Mouse (Mus musculus) limb, embryonic 14.5 days (tissue): ENCODE measurements at regions not wholly inside any gene's neighbourhood (a gene's known extent, or its start where the extent isn't known, plus 50 kb on each side); places are given as distances from the start of the nearest gene placed in this dataset.

Source experiments
- ATAC-seq: fragments of 200-750 bp; cut with Nextera tagmentation; 2 replicates; pipeline ENCODE4 v1.8.0; 2017; ENCODE audit warnings: low read depth, moderate number of reproducible peaks, moderate TSS enrichment; ENCODE audit not compliant: low FRiP score
- DNase-seq: peaks from one replicate; pipeline ENCODE4 v3.0.0-alpha.2; 2015; ENCODE audit warnings: low spot score
- H3K27ac ChIP-seq: fragments of 300-500 bp; sonication (generic); replicated peaks from 2 replicates; pipeline ENCODE4 v1.5.1; 2014; ENCODE audit warnings: low read depth, mild to moderate bottlenecking, low read length, moderate library complexity, mixed read lengths
- H3K27me3 ChIP-seq: fragments of 300-500 bp; sonication (generic); 2 replicates; pipeline ENCODE4 v1.6.1; 2014; ENCODE audit warnings: low read length, mixed read lengths; ENCODE audit not compliant: control insufficient read depth, insufficient read depth
- H3K36me3 ChIP-seq: fragments of 300-500 bp; sonication (generic); 2 replicates; pipeline ENCODE4 v1.6.1; 2014; ENCODE audit warnings: mild to moderate bottlenecking, low read length, moderate library complexity, mixed read lengths; ENCODE audit not compliant: control insufficient read depth, insufficient read depth
- H3K4me1 ChIP-seq: fragments of 300-500 bp; sonication (generic); 2 replicates; pipeline ENCODE4 v1.6.1; 2014; ENCODE audit warnings: antibody characterized with exemption, low read length, mixed read lengths; ENCODE audit not compliant: control insufficient read depth, insufficient read depth
- H3K4me2 ChIP-seq: fragments of 300-500 bp; sonication (generic); replicated peaks from 2 replicates; pipeline ENCODE4 v1.6.1; 2014; ENCODE audit warnings: low read depth, mild to moderate bottlenecking, low read length, moderate library complexity; ENCODE audit not compliant: severe bottlenecking
- H3K4me3 ChIP-seq: fragments of 300-500 bp; sonication (generic); replicated peaks from 2 replicates; pipeline ENCODE4 v1.5.1; 2014; ENCODE audit warnings: low read length
- H3K9ac ChIP-seq: fragments of 300-500 bp; sonication (generic); 2 replicates; pipeline ENCODE4 v1.6.1; 2014; ENCODE audit warnings: mild to moderate bottlenecking, low read depth, low read length, moderate library complexity; ENCODE audit not compliant: severe bottlenecking
- H3K9me3 ChIP-seq: fragments of 300-500 bp; sonication (generic); 2 replicates; pipeline ENCODE4 v1.6.1; 2016; ENCODE audit warnings: low read length; ENCODE audit not compliant: control insufficient read depth
- POLR2A ChIP-seq: fragments of 200-500 bp; IDR thresholded peaks from 2 replicates; pipeline ENCODE4 v1.8.0; 2012; ENCODE audit warnings: inconsistent platforms, mild to moderate bottlenecking, moderate library complexity, borderline replicate concordance; ENCODE audit not compliant: insufficient read depth, insufficient read length; ENCODE audit errors: extremely low read depth
- WGBS: fragments of 180-500 bp; shearing (Covaris S2); extraction: QIAGEN DNeasy Blood & Tissue Kit; methylation state at CpG from one replicate; pipeline ENCODE4 v1.1.7; 2014; 5-methylcytosine and 5-hydroxymethylcytosine counted together

DNA sequence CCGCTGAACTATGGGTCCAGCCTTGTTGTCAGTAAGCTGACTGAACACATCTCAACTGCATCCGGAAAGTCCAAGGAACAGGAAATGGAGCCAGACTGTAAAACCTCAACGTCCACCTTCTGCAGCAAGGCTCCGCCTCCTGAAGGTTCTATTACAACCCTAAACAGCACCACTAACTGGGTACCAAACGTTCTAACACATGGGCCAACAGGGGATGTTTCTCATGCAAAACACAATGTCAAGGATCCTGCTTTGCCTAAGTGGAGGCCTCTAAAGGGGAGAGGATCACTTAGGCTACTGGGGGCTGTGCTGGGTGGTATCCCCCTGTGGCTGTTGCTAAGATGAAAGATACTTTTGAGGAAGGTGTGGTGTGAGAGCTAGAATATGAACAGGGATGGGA is 51.0 kb upstream of the Stt3b start:
- Histone ChIP-seq H3K27ac (no peak overlapping the region), H3K9me3 (0 out of 2 replicates have a peak, but pooled peaks cover 4% of the 10 kb centered on the region), H3K27me3 (no peaks in the 10 kb centered on the region), H3K4me3 (no peak overlapping the region), H3K4me2 (no peak overlapping the region), H3K36me3 (no peaks in the 10 kb centered on the region), H3K9ac (no peak overlapping the region), H3K4me1 (0 out of 2 replicates have a peak, but pooled peaks cover 3% of the 10 kb centered on the region)
- ATAC-seq, result no peak
- WGBS, result 51% methylated on average over 5 of the region's 5 CpGs
- TF ChIP-seq POLR2A, result no peak
- no peak for DNase-seq

DNA sequence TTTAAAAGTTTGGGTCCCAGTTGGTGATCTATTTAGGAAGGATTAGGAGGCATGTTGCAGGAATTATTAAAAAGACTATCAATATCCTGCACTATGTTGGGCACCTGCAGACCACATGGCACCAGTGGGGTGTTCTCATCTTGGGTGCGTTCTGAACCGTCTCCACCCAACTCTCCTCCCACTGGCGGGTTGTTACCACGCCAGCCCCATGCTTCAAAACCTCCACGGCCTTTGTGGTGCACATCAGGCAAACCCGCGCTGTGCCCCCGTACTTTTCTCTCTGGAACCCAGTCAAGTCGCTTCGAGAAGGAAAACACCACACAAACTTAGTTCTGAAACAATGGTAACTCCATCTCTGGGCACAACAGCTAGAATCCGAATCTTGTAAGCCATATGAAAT is 51.7 kb upstream of the Stt3b start:
- 93% methylated on average over 11 of the region's 11 CpGs for WGBS
- ATAC-seq, result no peak
- no peaks in the 10 kb centered on the region for H3K36me3 ChIP-seq

DNA sequence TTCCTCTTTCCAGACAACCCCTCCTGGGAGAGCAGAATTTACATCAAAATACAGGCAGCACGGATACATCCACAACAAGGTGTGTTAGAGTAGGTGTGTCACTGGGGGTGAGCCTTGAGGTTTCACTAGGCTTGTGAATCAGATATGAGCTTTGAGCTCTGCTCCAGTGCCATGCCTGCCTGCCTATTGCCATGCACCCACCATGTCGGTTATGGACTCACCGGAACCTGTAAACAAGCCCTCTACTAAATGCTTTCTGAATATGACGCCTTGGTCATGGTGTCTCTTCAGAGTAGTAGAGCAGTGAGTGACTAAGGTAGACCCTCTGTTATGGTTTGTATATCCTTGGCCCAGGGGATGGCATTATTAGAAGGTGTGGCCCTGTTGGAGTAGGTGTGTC is 52.3 kb upstream of the Stt3b start:
- 0 out of 2 replicates have a peak, but pooled peaks cover 4% of the 10 kb centered on the region for H3K9me3 ChIP-seq
- ATAC-seq (no peak), DNase-seq (no peak)
- no peaks in the 10 kb centered on the region for H3K36me3 ChIP-seq
- H3K27ac ChIP-seq, result no peak overlapping the region
- no peak overlapping the region for H3K4me3 ChIP-seq
- H3K4me1 ChIP-seq, result no peaks in the 10 kb centered on the region
- no peak overlapping the region for H3K4me2 ChIP-seq
- H3K27me3 ChIP-seq, result no peaks in the 10 kb centered on the region
- 87% methylated on average over 4 of the region's 4 CpGs for WGBS
- no peak for TF ChIP-seq POLR2A
- H3K9ac ChIP-seq, result no peak overlapping the region

More for the DNA sequence above, 51.7 kb upstream of the Stt3b start:
- no peak overlapping the region for H3K4me2 ChIP-seq
- H3K4me1 ChIP-seq, result no peaks in the 10 kb centered on the region
- 0 out of 2 replicates have a peak, but pooled peaks cover 4% of the 10 kb centered on the region for H3K9me3 ChIP-seq
- no peaks in the 10 kb centered on the region for H3K27me3 ChIP-seq
- DNase-seq, result no peak
- TF ChIP-seq POLR2A, result no peak
- no peak overlapping the region for H3K27ac ChIP-seq
- no peak overlapping the region for H3K4me3 ChIP-seq
- H3K9ac ChIP-seq, result no peak overlapping the region

DNA sequence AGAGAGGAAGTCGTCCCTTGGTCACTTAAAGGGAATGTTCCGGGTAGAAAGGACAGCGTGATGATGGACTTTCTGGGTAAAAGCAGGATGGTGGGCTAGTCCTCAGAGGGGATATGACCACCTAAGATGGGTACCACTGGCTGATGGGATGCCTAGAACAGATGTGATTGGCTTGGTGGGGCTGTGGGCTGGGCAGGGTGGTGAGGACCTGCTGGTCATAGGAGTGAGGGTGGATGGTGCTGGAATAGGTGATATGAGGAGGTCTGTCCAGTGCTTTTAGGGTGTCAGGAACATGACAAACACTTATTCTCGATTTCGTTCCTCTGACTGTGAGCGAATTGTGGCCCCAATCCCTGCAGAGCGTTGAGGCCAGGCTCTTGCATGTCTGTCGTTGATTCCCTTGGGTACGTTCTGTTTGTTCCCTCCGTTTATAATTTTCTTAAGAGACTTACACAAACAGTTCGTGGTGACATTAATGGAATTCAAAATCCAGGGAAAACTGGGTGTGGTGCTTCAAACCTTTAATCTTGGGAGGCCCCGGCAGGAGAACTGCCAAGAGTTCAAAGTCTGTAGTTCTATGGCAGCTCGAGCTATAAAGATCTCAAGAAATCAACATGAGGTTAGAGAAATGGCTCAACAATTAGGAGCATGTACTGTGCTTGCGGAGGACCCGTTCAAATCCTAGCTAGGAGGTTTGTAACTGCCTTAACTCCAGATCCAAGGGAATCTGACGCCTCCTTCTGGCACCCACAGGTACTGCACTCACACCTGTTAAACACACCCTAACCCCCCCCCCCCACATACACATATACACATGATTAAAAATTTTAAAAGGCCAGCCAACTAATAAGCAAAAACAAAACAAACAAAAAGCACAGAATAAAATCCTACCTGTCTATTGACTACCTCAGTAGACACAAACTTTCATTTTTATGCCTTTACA is 55.0 kb upstream of the Stt3b start:
- H3K27ac ChIP-seq, result no peak overlapping the region
- no peak for TF ChIP-seq POLR2A
- no peak overlapping the region for H3K4me2 ChIP-seq
- DNase-seq, result no peak
- H3K36me3 ChIP-seq, result no peaks in the 10 kb centered on the region
- ATAC-seq, result no peak
- H3K9ac ChIP-seq, result no peak overlapping the region
- H3K4me3 ChIP-seq, result no peak overlapping the region
- 89% methylated on average over 16 of the region's 16 CpGs for WGBS
- 0 out of 2 replicates have a peak, but pooled peaks cover 4% of the 10 kb centered on the region for H3K9me3 ChIP-seq
- H3K27me3 ChIP-seq, result no peaks in the 10 kb centered on the region
- no peaks in the 10 kb centered on the region for H3K4me1 ChIP-seq

DNA sequence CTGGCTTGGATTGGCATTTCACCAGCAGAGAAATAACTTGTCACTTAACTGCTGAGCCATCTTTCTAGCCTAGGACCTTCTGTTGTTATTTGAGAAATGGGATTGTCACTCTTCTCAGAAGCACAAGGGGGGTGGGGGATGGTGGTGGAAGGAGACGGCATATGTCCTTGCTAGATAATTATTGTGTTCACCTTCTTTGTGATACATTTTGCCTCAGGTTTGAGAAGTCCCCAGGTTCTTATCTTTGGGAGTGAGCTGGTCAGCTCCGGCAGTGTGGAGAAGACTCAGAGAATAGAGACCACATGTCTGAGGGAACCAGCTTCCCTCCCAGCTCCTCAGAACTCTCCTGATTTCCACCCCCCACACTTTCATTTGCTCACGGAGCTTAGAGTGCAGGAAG is 57.6 kb upstream of the Stt3b start:
- H3K4me2 ChIP-seq, result no peak overlapping the region
- no peaks in the 10 kb centered on the region for H3K36me3 ChIP-seq
- 0 out of 2 replicates have a peak, but pooled peaks cover 4% of the 10 kb centered on the region for H3K9me3 ChIP-seq
- no peaks in the 10 kb centered on the region for H3K4me1 ChIP-seq
- WGBS, result 63% methylated on average over 3 of the region's 3 CpGs
- no peak for DNase-seq
- ATAC-seq, result no peak
- H3K27me3 ChIP-seq, result no peaks in the 10 kb centered on the region
- no peak overlapping the region for H3K27ac ChIP-seq
- TF ChIP-seq POLR2A, result no peak
- H3K4me3 ChIP-seq, result no peak overlapping the region
- H3K9ac ChIP-seq, result no peak overlapping the region
